Mouse (Mus musculus): ENCODE results near the gene Mindy4b-ps. TPM values are rescaled to one million over a fixed set of nuclear protein-coding genes. Genes with fewer than 3 reads are reported as not detected.

Mindy4b-ps gene
- total RNA-seq, 2 experiments from 2014 or later = not detected

GRCm38 (mm10) chr3:58786470-58786869 lies 35.6 kb downstream of the Mindy4b-ps start:
- no peak for DNase-seq
- intact Hi-C loops (cut with DNase I) = loop anchor here (5.0 to 10.0 kb wide), 2 partner anchors 274 to 372 kb away; partner anchors contain the start of gene Tsc22d2

- intact Hi-C loops (cut with DNase I) = loop anchor here (5.0 to 10.0 kb wide), 2 partner anchors 274 to 371 kb away; partner anchors contain the start of gene Tsc22d2
- peak; percentile 28 to 34 for DNase-seq
Observed at GRCm38 (mm10) chr3:58785863-58786262, 36.2 kb downstream of the Mindy4b-ps start.

- intact Hi-C loops (cut with DNase I) = loop anchor here (1.0 to 10.0 kb wide), 4 partner anchors 57 to 370 kb away; partner anchors contain the start of gene Tsc22d2
- DNase-seq = no peak
Observed at GRCm38 (mm10) chr3:58784219-58785092, 37.7 kb downstream of the Mindy4b-ps start.

GRCm38 (mm10) chr3:58783602-58784218 lies 38.4 kb downstream of the Mindy4b-ps start:
- intact Hi-C loops (cut with DNase I) = loop anchor here (1.0 to 10.0 kb wide), 3 partner anchors 56 to 369 kb away; partner anchors contain the start of gene Tsc22d2
- DNase-seq = no peak

GRCm38 (mm10) chr3:58756429-58756828 lies 65.7 kb downstream of the Mindy4b-ps start:
- intact Hi-C loops (cut with DNase I) = no loop called here

GRCm38 (mm10) chr3:58755769-58756168 lies 66.3 kb downstream of the Mindy4b-ps start:
- intact Hi-C loops (cut with DNase I) = no loop called here

More at GRCm38 (mm10) chr3:58756429-58756828, 65.7 kb downstream of the Mindy4b-ps start:
- DNase-seq = no peak

GRCm38 (mm10) chr3:58754361-58754760 lies 67.8 kb downstream of the Mindy4b-ps start:
- DNase-seq = no peak
- intact Hi-C loops (cut with DNase I) = no loop called here

More at GRCm38 (mm10) chr3:58755769-58756168, 66.3 kb downstream of the Mindy4b-ps start:
- no peak for DNase-seq

- intact Hi-C loops (cut with DNase I) = no loop called here
Observed at GRCm38 (mm10) chr3:58751818-58752620, 70.1 kb downstream of the Mindy4b-ps start.

GRCm38 (mm10) chr3:58748724-58749123 lies 73.4 kb downstream of the Mindy4b-ps start:
- intact Hi-C loops (cut with DNase I) = no loop called here
- DNase-seq = no peak

More at GRCm38 (mm10) chr3:58751818-58752620, 70.1 kb downstream of the Mindy4b-ps start:
- no peak for DNase-seq

- DNase-seq = no peak
- intact Hi-C loops (cut with DNase I) = no loop called here
Observed at GRCm38 (mm10) chr3:58747924-58748323, 74.2 kb downstream of the Mindy4b-ps start.

- DNase-seq = no peak
- intact Hi-C loops (cut with DNase I) = no loop called here
Observed at GRCm38 (mm10) chr3:58739536-58739935, 82.6 kb downstream of the Mindy4b-ps start.

Other genes with a start within 250 kb of the Mindy4b-ps start
- gene Selenot, start 245.7 kb downstream of the Mindy4b-ps start, total RNA-seq (2021) = 100 to 1,000 TPM; 110 to 115 TPM
- not detected for gene Erich6, start 185.1 kb downstream of the Mindy4b-ps start, total RNA-seq (2021)
- gene Siah2, start 129.9 kb downstream of the Mindy4b-ps start, total RNA-seq (2021) = 1 to 10 TPM; 8.4 to 9.1 TPM
- not detected for gene Clrn1, start 63.0 kb upstream of the Mindy4b-ps start, total RNA-seq (2021)
- under 1 TPM; 0.35 to 0.46 TPM for gene Med12l, start 183.5 kb upstream of the Mindy4b-ps start, total RNA-seq (2021)